Mouse (Mus musculus) midbrain, embryonic 15.5 days (tissue): ENCODE measurements around the gene Slc35b2. TPM values are rescaled to one million over a fixed set of nuclear protein-coding genes. Genes with fewer than 3 reads are reported as not detected.

Experiments used
- ATAC-seq: fragments of 200-750 bp; cut with Nextera tagmentation; replicated peaks from 2 replicates; pipeline ENCODE4 v1.8.0; 2017; ENCODE audit warnings: moderate TSS enrichment
- H3K27ac ChIP-seq: fragments of 300-500 bp; sonication (generic); 2 replicates; pipeline ENCODE4 v1.5.1; 2015; ENCODE audit warnings: mild to moderate bottlenecking, inconsistent platforms
- H3K27me3 ChIP-seq: fragments of 300-500 bp; sonication (generic); replicated peaks from 2 replicates; pipeline ENCODE4 v1.6.1; 2015; ENCODE audit warnings: inconsistent platforms
- H3K36me3 ChIP-seq: fragments of 300-500 bp; sonication (generic); replicated peaks from 2 replicates; pipeline ENCODE4 v1.6.1; 2015; ENCODE audit warnings: inconsistent platforms
- H3K4me1 ChIP-seq: fragments of 300-500 bp; sonication (generic); 2 replicates; pipeline ENCODE4 v1.6.1; 2015; ENCODE audit warnings: inconsistent platforms
- H3K4me2 ChIP-seq: fragments of 300-500 bp; sonication (generic); 2 replicates; pipeline ENCODE4 v1.6.1; 2015; ENCODE audit warnings: inconsistent platforms, mild to moderate bottlenecking, moderate library complexity
- H3K4me3 ChIP-seq: fragments of 300-500 bp; sonication (generic); 2 replicates; pipeline ENCODE4 v1.5.1; 2015; ENCODE audit warnings: mild to moderate bottlenecking, inconsistent platforms
- H3K9ac ChIP-seq: fragments of 300-500 bp; sonication (generic); 2 replicates; pipeline ENCODE4 v1.6.1; 2015; ENCODE audit warnings: mild to moderate bottlenecking, inconsistent platforms
- H3K9me3 ChIP-seq: fragments of 300-500 bp; sonication (generic); 2 replicates; pipeline ENCODE4 v1.6.1; 2016; ENCODE audit warnings: inconsistent platforms
- WGBS: fragments of 180-500 bp; shearing (Covaris S2); methylation state at CpG from one replicate; pipeline ENCODE4 v1.1.7; 2015; ENCODE audit warnings: mixed read lengths; 5-methylcytosine and 5-hydroxymethylcytosine counted together
- polyA plus RNA-seq: library from polyadenylated mRNA; unstranded; fragments of >200 nt; fragmentation: Nextera tagmentation; extraction: Ambion mirVana; gene quantifications from 2 replicates; pipeline ENCODE4 v1.2.1, GENCODE M21; 2015

Slc35b2 gene
- polyA plus RNA-seq, 1 experiment from 2014 or later: 85.5 TPM

DNA sequence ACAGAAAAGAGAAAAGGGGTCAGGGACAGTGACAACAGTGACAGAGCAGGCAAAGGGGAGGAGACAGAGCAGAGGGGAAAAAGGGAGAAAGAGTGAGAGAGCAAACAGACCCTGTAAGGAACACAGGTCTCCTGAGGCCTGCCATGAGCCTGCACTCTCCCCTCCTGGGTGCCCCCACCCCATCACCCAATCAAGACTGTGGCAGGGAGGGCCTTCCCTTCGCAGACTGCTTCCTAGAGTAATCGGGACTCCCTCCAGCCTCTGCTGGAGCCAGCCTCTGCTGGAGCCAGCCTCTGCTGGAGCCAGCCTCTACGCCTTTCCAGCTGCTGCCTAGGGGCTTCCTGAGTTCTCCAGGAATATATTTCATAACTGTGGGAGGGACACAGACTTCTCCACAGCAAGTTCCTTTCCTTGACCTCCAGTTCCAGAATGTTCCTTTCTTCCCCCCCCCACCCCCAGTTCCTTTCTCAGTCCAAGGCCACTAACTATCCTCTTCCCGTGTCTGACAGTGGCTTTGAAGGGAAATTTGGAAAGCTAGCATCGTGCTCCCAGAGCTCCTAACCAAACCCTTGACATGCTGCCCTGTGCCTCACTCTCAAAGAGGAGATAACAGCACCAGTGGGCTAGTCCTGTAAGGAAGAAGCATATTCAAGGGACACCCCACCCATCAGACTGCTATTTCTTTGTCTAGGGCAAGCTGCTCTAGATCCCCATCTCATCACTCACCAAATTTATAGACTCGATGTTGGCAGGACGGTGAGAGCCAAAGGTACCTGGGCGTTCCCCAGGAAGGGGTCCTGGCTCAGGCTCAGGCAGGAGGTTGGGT lies 29.1 kb downstream of the Slc35b2 start:
- no peaks in the 10 kb centered on the region for H3K36me3 ChIP-seq
- no peak overlapping the region for H3K27ac ChIP-seq
- H3K4me3 ChIP-seq: no peak overlapping the region
- no peaks in the 10 kb centered on the region for H3K9me3 ChIP-seq
- 51% methylated on average over 8 of the region's 8 CpGs for WGBS
- no peak for ATAC-seq
- no peak overlapping the region for H3K9ac ChIP-seq
- H3K4me1 ChIP-seq: peaks cover 44% of the 10 kb centered on the region
- H3K27me3 ChIP-seq: peaks cover 12% of the 10 kb centered on the region
- H3K4me2 ChIP-seq: no peak overlapping the region

DNA sequence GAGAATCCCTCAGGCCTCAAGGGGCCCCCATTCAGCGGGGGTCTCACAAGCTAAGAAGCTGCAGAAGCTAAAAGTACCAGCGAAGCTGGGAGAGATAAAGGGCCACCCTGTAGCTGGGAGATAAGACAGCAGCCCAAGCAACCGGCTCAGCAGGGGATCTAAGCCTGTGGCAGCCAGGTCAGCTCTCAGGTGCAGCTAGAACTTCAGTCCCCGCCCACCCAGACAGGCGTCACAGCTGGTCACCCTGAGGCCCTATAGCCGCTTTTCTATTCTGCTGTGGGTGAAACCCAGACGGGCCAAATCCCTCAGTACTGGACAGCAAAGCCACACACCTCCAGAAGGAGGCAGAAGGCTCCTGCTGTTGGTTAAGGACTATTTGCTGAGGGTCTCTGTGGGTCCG lies 29.8 kb downstream of the Slc35b2 start:
- no peaks in the 10 kb centered on the region for H3K36me3 ChIP-seq
- H3K9ac ChIP-seq: no peak overlapping the region
- ATAC-seq: no peak
- WGBS: 25% methylated on average over 8 of the region's 8 CpGs
- peaks cover 12% of the 10 kb centered on the region for H3K27me3 ChIP-seq
- no peak overlapping the region for H3K4me3 ChIP-seq
- peak overlapping the region; percentile 9; the same call in 1 of the 2 replicates for H3K4me2 ChIP-seq
- peaks cover 44% of the 10 kb centered on the region for H3K4me1 ChIP-seq
- H3K27ac ChIP-seq: no peak overlapping the region
- H3K9me3 ChIP-seq: no peaks in the 10 kb centered on the region

DNA sequence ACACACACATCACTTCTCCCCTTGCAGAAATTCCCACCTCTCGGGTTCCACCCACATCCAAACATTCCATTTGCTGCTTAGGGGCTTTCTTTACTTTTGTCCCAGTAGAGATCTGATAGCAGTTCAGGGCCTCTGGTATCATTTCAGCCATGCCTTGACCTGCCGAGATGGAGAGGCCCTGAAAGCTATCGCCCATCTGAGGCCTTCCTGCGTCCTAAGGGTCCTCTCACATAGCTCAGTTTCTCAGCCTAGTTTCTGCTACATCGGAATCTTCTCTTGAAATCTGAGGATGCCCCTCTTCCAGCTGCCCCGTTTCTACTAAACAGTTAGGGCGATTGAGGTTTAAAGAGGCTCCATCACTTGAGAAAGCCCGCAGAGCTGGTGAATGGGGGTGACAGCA lies 30.5 kb downstream of the Slc35b2 start:
- Histone ChIP-seq H3K27ac (no peak overlapping the region), H3K9me3 (no peaks in the 10 kb centered on the region), H3K4me3 (peak overlapping the region; percentile 45), H3K27me3 (peaks cover 12% of the 10 kb centered on the region), H3K4me2 (peak overlapping the region; percentile 86), H3K36me3 (no peaks in the 10 kb centered on the region), H3K4me1 (peaks cover 45% of the 10 kb centered on the region), H3K9ac (no peak overlapping the region; the same call in 1 of the 2 replicates)
- no peak for ATAC-seq
- 51% methylated on average over 8 of the region's 8 CpGs for WGBS

DNA sequence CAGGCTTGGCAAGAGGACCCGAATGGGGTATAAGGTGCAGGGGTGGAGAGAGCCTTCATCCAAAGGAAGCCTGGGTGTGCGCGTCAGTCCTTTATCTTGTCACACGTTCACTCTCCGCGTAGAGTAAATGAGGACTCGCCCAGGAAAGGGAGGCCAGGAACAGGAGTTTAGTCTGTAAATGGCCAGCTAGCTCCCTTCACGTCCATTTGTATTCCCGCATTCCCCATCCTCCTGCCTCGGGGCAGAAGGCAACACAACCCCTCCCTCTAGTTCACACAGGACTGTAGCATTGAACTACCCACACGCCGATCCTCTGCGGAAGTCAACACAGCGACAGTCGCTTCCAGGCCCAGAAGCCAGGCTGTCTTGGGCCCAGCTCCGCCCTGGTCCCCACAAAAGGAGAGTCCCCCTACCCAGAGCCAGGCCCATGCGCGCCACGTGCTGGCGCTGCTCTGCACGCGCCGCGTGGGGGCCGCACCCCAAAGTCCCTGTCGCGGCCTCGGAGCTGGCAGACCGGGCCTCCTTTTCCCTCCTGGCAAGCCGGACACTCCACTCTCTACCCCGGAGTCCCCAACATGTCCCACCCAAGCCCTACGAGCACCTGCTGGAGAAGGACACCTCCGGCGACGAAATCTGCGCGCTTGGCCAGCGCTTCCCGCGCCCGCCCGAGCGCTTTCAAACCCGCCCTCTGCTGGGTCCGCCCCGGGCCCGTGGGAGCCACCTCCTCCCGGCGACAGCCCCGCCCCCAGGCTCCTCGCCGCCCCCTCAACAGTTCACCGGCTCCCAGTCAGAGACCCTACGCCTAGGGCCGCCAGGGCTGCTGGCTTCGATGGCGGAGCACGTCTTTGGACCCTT lies 31.4 kb downstream of the Slc35b2 start:
- peak; percentile 65 for ATAC-seq
- Histone ChIP-seq H3K9me3 (no peaks in the 10 kb centered on the region), H3K36me3 (no peaks in the 10 kb centered on the region), H3K4me2 (peak overlapping the region; percentile 86), H3K9ac (peak overlapping the region; percentile 40), H3K4me1 (peaks cover 51% of the 10 kb centered on the region), H3K27ac (no peak overlapping the region), H3K27me3 (peaks cover 19% of the 10 kb centered on the region), H3K4me3 (peak overlapping the region; percentile 45)
- WGBS: 1% methylated on average over 57 of the region's 58 CpGs

DNA sequence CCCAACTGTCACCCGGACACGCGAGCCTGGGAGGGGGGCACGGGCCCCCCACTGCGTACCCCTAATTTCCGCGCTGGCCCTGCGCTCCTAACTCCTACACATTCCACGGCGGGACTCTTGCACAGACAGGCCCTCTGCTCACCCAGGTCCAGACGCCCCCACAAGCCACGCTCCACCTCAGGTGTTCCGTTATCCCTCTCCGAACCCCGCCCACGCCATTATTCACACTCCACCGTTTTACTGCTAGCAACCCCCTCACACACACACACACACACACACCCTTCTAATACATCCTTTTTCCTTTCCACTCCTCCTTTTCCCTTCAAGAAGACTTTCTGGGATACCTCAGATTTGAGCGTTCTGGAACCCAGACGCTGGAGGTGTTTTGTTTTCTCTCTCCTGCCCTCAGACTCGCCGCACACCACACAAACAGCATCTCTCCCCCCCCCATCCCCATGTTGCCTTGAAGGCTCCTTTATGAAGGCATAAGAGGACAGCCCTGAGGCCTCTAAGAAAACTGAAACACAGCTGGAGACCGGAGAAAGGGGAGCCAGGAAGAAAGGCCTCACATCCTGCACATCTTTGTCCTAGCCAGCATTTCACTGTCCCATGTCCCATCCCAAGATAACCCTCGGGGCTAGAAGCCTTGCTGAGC lies 32.2 kb downstream of the Slc35b2 start:
- Histone ChIP-seq H3K4me1 (peaks cover 51% of the 10 kb centered on the region), H3K27ac (no peak overlapping the region), H3K4me2 (peak overlapping the region; percentile 86), H3K36me3 (no peaks in the 10 kb centered on the region), H3K27me3 (peaks cover 26% of the 10 kb centered on the region), H3K9ac (peak overlapping the region; percentile 40), H3K4me3 (peak overlapping the region; percentile 45), H3K9me3 (no peaks in the 10 kb centered on the region)
- peak; percentile 15; the same call in 1 of the 2 replicates for ATAC-seq
- WGBS: 6% methylated on average over 23 of the region's 23 CpGs

- H3K36me3 ChIP-seq: no peaks in the 10 kb centered on the region
- ATAC-seq: peak; percentile 43
- H3K4me3 ChIP-seq: no peak overlapping the region
- H3K4me1 ChIP-seq: peaks cover 48% of the 10 kb centered on the region
- H3K4me2 ChIP-seq: no peak overlapping the region
- H3K9ac ChIP-seq: no peak overlapping the region
- H3K27me3 ChIP-seq: peaks cover 35% of the 10 kb centered on the region
- H3K9me3 ChIP-seq: no peaks in the 10 kb centered on the region
- 26% methylated on average over 11 of the region's 11 CpGs for WGBS
- peak overlapping the region; percentile 1; the same call in 1 of the 2 replicates for H3K27ac ChIP-seq
Measured at GRCm38 (mm10) chr17:45596631-45597396, 33.1 kb downstream of the Slc35b2 start.

DNA sequence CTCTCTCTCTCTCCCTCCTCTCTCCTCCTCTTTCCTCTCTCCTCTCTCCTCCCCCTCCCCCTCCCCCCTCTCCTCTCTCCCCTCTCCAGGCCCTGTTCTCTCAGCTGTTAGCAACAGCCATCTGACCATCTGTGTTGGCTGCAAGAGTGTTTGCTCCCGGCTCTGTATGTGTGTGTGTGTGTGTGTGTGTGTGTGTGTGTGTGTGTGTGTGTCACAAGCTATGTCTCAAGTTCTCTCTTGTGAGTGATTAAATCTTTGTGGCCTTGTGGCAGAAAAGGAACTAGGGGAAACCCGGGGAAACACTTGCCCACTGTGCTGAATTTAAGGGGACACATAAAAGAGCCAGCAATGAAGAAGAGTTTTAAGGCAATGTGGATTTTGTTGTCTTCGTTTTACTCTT lies 34.1 kb downstream of the Slc35b2 start:
- Histone ChIP-seq H3K9me3 (no peaks in the 10 kb centered on the region), H3K27me3 (peaks cover 39% of the 10 kb centered on the region), H3K9ac (no peak overlapping the region), H3K4me1 (peaks cover 39% of the 10 kb centered on the region), H3K4me2 (no peak overlapping the region), H3K4me3 (no peak overlapping the region), H3K27ac (no peak overlapping the region), H3K36me3 (no peaks in the 10 kb centered on the region)
- no peak for ATAC-seq
- WGBS: 46% methylated on average over 3 of the region's 3 CpGs

DNA sequence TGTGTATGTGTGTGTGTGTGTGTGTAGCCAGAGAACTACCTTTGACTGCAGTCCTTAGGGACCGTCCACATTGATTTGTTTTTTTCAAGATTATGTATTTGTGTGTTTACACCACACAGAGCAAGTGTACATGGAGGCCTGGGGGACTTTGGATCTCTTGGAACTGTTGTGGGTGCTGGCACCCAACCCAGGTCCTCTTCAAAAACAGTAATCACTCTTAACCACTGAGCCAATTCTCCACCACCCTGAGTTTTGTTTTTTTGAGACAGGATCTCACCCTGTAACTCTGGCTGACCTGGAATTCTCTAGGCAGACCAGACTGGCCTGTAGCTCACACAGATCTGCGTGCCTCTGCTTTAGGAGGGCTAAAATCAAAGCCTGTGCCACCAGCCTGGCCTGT lies 34.7 kb downstream of the Slc35b2 start:
- H3K4me1 ChIP-seq: peaks cover 34% of the 10 kb centered on the region
- ATAC-seq: no peak
- H3K4me2 ChIP-seq: no peak overlapping the region
- no peak overlapping the region for H3K27ac ChIP-seq
- H3K9ac ChIP-seq: no peak overlapping the region
- peaks cover 36% of the 10 kb centered on the region for H3K27me3 ChIP-seq
- no peaks in the 10 kb centered on the region for H3K9me3 ChIP-seq
- no peaks in the 10 kb centered on the region for H3K36me3 ChIP-seq
- no peak overlapping the region for H3K4me3 ChIP-seq
- WGBS: 91% methylated on average over 2 of the region's 2 CpGs

GRCm38 (mm10) chr17:45598891-45599290 lies 35.2 kb downstream of the Slc35b2 start:
- ATAC-seq: no peak
- no peak overlapping the region for H3K27ac ChIP-seq
- H3K27me3 ChIP-seq: peaks cover 31% of the 10 kb centered on the region
- WGBS: 48% methylated on average over 3 of the region's 3 CpGs
- H3K4me1 ChIP-seq: peaks cover 29% of the 10 kb centered on the region
- peak overlapping the region; percentile 54; the same call in 1 of the 2 replicates for H3K4me2 ChIP-seq
- no peaks in the 10 kb centered on the region for H3K9me3 ChIP-seq
- H3K36me3 ChIP-seq: no peaks in the 10 kb centered on the region
- H3K4me3 ChIP-seq: 0 out of 2 replicates have a peak overlapping the region, but pooled peaks have one; percentile 22
- H3K9ac ChIP-seq: no peak overlapping the region

DNA sequence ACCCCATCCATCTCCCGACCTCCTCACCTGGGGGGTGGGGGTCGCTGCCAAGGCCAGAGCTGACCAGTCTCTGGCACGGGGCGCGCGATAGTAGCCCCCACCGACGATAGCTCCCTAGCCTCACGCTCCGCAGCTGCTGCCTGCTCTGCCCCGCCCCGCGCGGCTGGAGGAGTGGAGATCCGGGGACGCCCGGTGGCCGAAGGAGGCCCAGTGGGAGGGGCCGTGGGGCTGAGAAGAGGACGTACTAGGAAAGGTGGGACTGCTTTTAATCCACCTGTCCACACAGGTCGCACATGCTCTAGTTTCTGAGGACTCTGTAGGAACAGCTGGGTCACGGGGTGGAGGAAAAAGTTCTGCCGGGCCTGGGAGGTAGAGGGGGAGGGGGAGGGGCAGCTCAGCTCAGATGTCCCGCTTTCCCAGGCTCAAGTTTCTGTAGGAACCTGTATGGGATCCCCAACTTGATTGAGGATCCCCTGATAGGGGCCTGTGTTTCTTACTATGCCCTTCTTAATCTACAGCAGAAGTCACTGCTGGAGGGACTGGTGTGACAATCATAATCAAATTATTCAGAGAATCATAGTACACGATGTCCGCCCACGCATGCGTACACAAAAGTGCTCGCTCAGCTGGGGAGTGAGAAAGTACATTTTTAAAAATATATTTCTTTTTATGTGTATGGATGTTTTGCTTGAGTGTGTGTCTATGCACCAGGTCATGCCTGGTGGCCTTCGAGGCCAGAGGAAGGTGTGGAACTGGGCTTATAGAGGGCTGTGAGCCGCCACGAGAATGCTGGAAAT lies 36.0 kb downstream of the Slc35b2 start, which contains the start of gene Slc29a1:
Gene Slc29a1 (minus strand): TSS at position 161 of the 797 bp plus-strand sequence.
- Histone ChIP-seq H3K4me3 (peak within 1 kb of the TSS; percentile 22), H3K9ac (peak within 1 kb of the TSS; percentile 28), H3K4me2 (peak within 1 kb of the TSS; percentile 54), H3K27ac (no peak within 1 kb of the TSS), H3K9me3 (no peaks in the 10 kb centered on the region), H3K4me1 (peaks cover 24% of the 10 kb centered on the region), H3K36me3 (no peaks in the 10 kb centered on the region), H3K27me3 (peaks cover 27% of the 10 kb centered on the region)
- WGBS: 16% methylated on average over 31 of the region's 32 CpGs
- no peak for ATAC-seq

DNA sequence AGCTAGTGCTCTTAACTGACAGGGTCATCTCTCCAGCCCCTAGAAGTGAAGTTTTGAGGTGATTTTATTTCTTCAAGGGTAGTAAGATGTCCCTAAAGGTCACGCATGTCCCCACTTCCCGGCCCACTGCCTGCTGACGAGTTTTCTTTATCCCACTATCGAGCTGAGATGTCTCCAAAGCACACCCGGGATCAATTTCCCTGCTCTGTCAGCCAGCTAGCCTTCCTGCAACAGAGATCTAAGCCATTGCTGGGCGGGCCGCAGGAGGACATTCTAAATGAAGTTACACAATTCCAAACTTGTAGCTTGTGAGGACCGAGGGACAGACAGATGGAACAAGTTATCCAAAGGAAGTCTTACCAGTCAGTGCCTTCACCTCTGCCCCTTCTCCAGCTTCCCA lies 36.6 kb downstream of the Slc35b2 start:
- Histone ChIP-seq H3K27ac (no peak overlapping the region), H3K9me3 (no peaks in the 10 kb centered on the region), H3K4me2 (no peak overlapping the region), H3K9ac (no peak overlapping the region), H3K27me3 (peaks cover 27% of the 10 kb centered on the region), H3K36me3 (no peaks in the 10 kb centered on the region), H3K4me3 (no peak overlapping the region), H3K4me1 (peaks cover 17% of the 10 kb centered on the region)
- 59% methylated on average over 8 of the region's 8 CpGs for WGBS
- no peak for ATAC-seq
